Mouse (Mus musculus) right cerebral cortex, postnatal 4 days (tissue): ENCODE data around the gene Card19.

ENCODE experiments used
- DNase-seq: peaks from one replicate; pipeline ENCODE4 v3.0.0-alpha.2; 2022

The Card19 gene

GRCm38 (mm10) chr13:49192156-49192855 is 23.5 kb downstream of the Card19 start:
- DNase-seq: no peak

- DNase-seq: no peak
These were observed 24.2 kb downstream of the Card19 start for GRCm38 (mm10) chr13:49191673-49192035.

GRCm38 (mm10) chr13:49190876-49191672 is 24.8 kb downstream of the Card19 start:
- DNase-seq: no peak

- no peak for DNase-seq
These were observed 25.6 kb downstream of the Card19 start for GRCm38 (mm10) chr13:49189970-49190870.

- no peak for DNase-seq
These were observed 26.9 kb downstream of the Card19 start for GRCm38 (mm10) chr13:49188966-49189360.

- DNase-seq: no peak
These were observed 27.4 kb downstream of the Card19 start for GRCm38 (mm10) chr13:49188219-49188965.

- peak; percentile 83 for DNase-seq
These were observed 28.3 kb downstream of the Card19 start, which contains the start of gene Ninj1 for GRCm38 (mm10) chr13:49187288-49188218. Ninj1 (plus strand) TSS chr13:49187485.

GRCm38 (mm10) chr13:49186798-49187287 is 29.0 kb downstream of the Card19 start:
- no peak for DNase-seq

- no peak for DNase-seq
These were observed 32.2 kb downstream of the Card19 start for GRCm38 (mm10) chr13:49183646-49184045.

- no peak for DNase-seq
These were observed 32.7 kb downstream of the Card19 start for GRCm38 (mm10) chr13:49183161-49183560.

GRCm38 (mm10) chr13:49181411-49181984 is 34.3 kb downstream of the Card19 start:
- DNase-seq: no peak

- DNase-seq: no peak
These were observed 35.1 kb downstream of the Card19 start for GRCm38 (mm10) chr13:49180691-49181090.

- DNase-seq: no peak
These were observed 35.6 kb downstream of the Card19 start for GRCm38 (mm10) chr13:49180274-49180673.

GRCm38 (mm10) chr13:49178839-49179585 is 36.8 kb downstream of the Card19 start:
- DNase-seq: peak; percentile 77

- no peak for DNase-seq
These were observed 40.3 kb downstream of the Card19 start for GRCm38 (mm10) chr13:49175509-49175908.

- peak; percentile 94 for DNase-seq
These were observed 42.8 kb downstream of the Card19 start for GRCm38 (mm10) chr13:49172971-49173596.

- no peak for DNase-seq
These were observed 43.5 kb downstream of the Card19 start for GRCm38 (mm10) chr13:49172335-49172734.

GRCm38 (mm10) chr13:49171729-49172128 is 44.1 kb downstream of the Card19 start:
- DNase-seq: no peak

- no peak for DNase-seq
These were observed 45.2 kb downstream of the Card19 start for GRCm38 (mm10) chr13:49170623-49171022.
